Mouse (Mus musculus) liver, postnatal 0 days (tissue): Measurements from ENCODE around the gene Kif15.

Experiments
- CTCF ChIP-seq: sonication (generic); IDR thresholded peaks from 2 replicates; pipeline ENCODE4 v1.5.1; 2016; ENCODE audit warnings: antibody characterized with exemption, low read depth
- EP300 ChIP-seq: IDR thresholded peaks from 2 replicates; pipeline ENCODE4 v1.6.1; 2016; ENCODE audit warnings: antibody characterized with exemption, low read depth, mild to moderate bottlenecking

- no peak for TF ChIP-seq EP300
- no peak for TF ChIP-seq CTCF
These were observed 28.4 kb upstream of the Kif15 start for GRCm38 (mm10) chr9:122922436-122922835.
